ENCODE assay signal across 1 mouse cellular context in the genomic region with DNA sequence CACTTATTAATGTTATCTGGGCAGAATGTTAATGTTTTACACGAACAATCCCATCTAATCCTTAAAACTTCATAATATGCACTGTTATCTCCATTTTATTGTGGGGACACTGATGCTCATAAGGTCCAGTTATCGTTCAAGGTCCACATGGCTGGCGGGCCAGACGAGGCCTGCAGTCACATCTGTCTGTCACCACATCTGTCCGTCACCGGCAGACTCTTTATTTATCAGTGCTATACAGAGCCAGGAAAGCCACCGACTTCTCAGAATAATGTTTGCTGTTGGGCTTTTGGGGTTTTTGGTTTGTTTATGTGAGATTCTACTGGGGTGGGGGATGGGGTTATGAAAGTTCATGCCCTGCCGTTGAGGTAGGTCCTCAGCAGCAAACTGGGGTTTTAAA.
TF ChIP-seq lines count a peak whose summit lies in the region.

No protein-coding gene starts in this region.

TF ChIP-seq in MEL, 35 proteins besides CTCF, POLR2A, EP300 and RAD21 (continued from another document):
- TF ChIP-seq NELFE (IDR thresholded peaks at IDR 0.05; ENCODE audit: low read depth, low read length) (no peak), ZKSCAN1 (IDR thresholded peaks at IDR 0.05; ENCODE audit: low read depth, low read length) (no peak), ZNF384 (IDR thresholded peaks at IDR 0.05; ENCODE audit: low read depth, low read length) (no peak), HCFC1 (IDR thresholded peaks at IDR 0.05; ENCODE audit: low read depth, low read length) (no peak)
